In genomic region chr12:40258462-40259000, GRCm38 (mm10) we compare ENCODE assay signal across 19 mouse cellular contexts. TPM values are rescaled to one million over a fixed set of nuclear protein-coding genes. Genes with fewer than 3 reads are reported as not detected.
"Had no signal": no experiment of that assay in that cellular context is flagged by ENCODE, and none has a peak within 500 bp of the region (broad histone marks: within the 10 kb centered on the region; RNA-seq: fewer than 3 reads in every experiment).

No protein-coding gene starts in this region.

- H3K27me3 ChIP-seq: liver, embryonic 13.5 days; liver, embryonic 15.5 days; midbrain, embryonic 13.5 days; midbrain, embryonic 15.5 days; neural tube, embryonic 12.5 days; stomach, embryonic 15.5 days had no signal

- H3K4me2 ChIP-seq: liver, embryonic 13.5 days; liver, embryonic 15.5 days; lung, embryonic 14.5 days; midbrain, embryonic 11.5 days; midbrain, embryonic 13.5 days; midbrain, embryonic 15.5 days; neural tube, embryonic 12.5 days; stomach, embryonic 15.5 days had no signal

- H3K9ac ChIP-seq: liver, embryonic 13.5 days; liver, embryonic 15.5 days; liver, postnatal 0 days; lung, embryonic 14.5 days; midbrain, embryonic 13.5 days; midbrain, embryonic 15.5 days; neural tube, embryonic 12.5 days; stomach, embryonic 15.5 days had no signal

- H3K36me3 ChIP-seq: liver, embryonic 13.5 days; liver, embryonic 15.5 days; midbrain, embryonic 13.5 days; midbrain, embryonic 15.5 days; neural tube, embryonic 12.5 days; stomach, embryonic 15.5 days had no signal

- H3K9me3 ChIP-seq: liver, embryonic 13.5 days; liver, embryonic 15.5 days; megakaryocyte, embryonic 14.5 days; midbrain, embryonic 13.5 days; midbrain, embryonic 15.5 days; neural tube, embryonic 12.5 days; stomach, embryonic 15.5 days had no signal

- ATAC-seq: liver, postnatal 0 days; midbrain, embryonic 13.5 days; midbrain, embryonic 15.5 days had no signal

- H3K27ac ChIP-seq: liver, embryonic 13.5 days; liver, embryonic 15.5 days; macrophage; midbrain, embryonic 13.5 days; midbrain, embryonic 15.5 days; neural tube, embryonic 12.5 days; stomach, embryonic 15.5 days; stomach, postnatal 0 days had no signal

- H3K4me3 ChIP-seq: liver, embryonic 13.5 days; liver, embryonic 15.5 days; megakaryocyte, embryonic 14.5 days; midbrain, embryonic 13.5 days; midbrain, embryonic 15.5 days; neural tube, embryonic 12.5 days; stomach, embryonic 15.5 days had no signal

- DNase-seq: liver, embryonic 13.5 days; liver, postnatal 0 days; lung, embryonic 14.5 days; lung, postnatal 14 days; right cerebral cortex, postnatal 14 days; thymus, adult 2 months; thymus, postnatal 25 days; thymus, postnatal 4 days had no signal

- H3K4me1 ChIP-seq: liver, embryonic 13.5 days; liver, embryonic 15.5 days; midbrain, embryonic 13.5 days; midbrain, embryonic 15.5 days; neural tube, embryonic 12.5 days; stomach, embryonic 15.5 days had no signal

RNA-seq across cellular contexts. Expression of gene Lsmem1, which starts 59.2 kb away (rescaled TPM):
- total RNA-seq: midbrain, postnatal 0 days had no signal
- polyA plus RNA-seq: liver, postnatal 0 days; lung, embryonic 14.5 days; macrophage; midbrain, embryonic 11.5 days; midbrain, embryonic 13.5 days; midbrain, embryonic 15.5 days; midbrain, postnatal 0 days; stomach, postnatal 0 days; testis, adult 2 months had no signal
